Mouse (Mus musculus): ENCODE results near the gene Stxbp1. TPM values are rescaled to one million over a fixed set of nuclear protein-coding genes. Genes with fewer than 3 reads are reported as not detected.
A peak's percentile ranks its signal among the peaks of the same experiment; 100 is the strongest.

Gene Stxbp1
- total RNA-seq, 1 experiment from 2014 or later = 22.2 TPM

DNA sequence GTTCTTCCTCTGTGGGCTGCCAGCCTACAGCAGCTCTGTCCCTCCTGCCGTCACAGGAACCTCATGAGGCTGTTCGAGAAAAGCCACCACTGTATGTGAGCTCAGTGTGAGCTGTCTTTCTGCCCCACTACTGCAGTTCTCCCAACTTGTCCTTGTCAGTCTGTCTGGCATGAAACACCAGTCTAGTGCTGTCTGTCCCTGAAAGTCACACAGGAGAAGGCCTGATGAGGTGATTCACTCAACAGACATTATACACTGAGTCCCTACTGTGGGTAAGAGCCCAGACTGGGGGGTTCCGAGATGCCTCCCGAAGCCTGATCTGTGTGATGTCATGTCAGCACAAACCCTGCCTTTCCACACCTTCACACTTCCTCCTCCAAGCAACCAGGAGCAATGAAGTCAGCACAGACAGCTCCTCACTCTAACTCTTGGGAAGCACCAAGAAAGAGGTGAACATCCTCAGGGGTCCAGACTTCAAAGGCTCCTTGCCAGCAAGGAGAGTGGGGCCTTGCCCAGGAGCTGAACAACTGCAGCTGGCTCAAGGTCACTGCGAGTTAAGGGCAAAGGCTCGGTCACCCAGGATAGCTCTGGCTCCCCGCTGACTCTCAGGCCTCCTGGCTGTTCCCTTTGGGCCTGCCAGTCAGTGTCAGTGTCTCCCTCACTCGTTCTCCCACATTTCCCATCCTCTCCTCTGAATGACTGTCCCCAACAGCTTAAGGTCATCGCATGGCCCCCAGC is 8.7 kb downstream of the Stxbp1 start:
- DNase-seq = peak; percentile 16

DNA sequence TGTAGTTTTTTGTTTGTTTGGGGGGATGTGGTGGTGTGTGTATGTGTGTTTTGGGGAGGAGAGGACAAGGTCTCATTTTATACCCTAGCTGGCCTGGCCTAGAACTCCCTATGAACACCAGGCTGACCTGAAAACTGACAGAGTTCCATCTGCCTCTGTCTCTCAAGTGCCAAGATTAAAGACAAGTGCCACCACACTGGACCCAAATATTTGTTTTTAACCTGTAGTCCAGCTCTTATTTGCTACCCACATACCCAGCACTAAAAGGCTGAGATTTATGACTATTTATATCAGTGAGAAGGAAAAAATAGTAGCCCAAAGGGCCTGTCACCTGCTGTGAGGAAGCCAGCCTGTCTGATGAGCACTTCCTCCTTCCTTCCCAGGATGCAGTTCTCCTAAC is 11.5 kb downstream of the Stxbp1 start:
- DNase-seq = no peak

DNA sequence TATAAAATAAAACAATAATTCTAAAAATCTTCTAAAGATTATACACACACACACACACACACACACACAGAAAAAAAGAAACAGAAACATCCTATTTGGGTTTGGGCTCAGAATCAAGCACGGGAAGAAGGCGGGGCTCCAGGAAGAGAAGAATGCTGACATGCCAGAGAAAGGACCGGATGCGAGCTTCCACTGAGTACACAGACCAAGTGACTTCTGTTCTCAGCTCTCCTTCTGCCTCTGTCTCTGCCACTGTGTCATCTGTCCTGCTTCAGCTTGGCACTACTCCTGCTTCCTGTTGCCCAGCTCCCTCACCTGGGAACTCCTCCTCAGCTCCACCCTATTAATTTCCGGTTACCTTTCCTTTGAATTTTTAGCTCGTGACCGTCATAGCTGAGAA is 12.5 kb downstream of the Stxbp1 start:
- DNase-seq = peak; percentile 18

DNA sequence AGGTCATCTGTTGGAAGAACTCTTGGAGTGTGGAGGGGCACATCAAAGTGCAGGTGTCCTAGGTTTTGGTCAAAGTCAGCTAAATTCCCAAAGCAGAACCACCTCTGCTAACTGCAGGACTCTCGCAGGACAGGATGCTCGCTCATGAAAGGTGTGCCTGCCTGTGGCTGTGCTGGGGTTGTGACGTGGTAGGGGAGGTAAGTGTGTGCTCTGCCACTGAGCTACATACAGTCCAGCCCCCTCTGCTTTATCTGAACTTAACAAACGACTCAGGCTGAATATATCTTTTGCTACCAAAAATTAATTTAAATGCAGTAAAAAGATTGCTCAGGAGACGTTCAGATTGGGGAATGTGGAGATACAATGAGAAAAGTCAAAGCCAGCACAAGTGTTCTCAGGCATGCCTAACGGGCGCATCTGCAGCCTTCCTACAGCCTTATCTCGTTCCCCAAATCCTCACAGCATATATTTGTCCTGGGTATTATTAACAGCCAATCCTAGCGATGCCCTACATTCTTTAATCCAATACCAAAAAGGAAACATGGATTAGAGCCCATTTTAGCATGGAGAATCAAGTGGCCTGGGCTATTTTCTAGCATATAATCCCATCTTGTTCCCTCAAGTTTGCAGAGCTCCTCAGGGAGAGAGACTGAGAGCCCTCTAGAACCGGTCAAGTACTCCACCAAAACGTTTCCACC is 17.9 kb downstream of the Stxbp1 start:
- DNase-seq = no peak

DNA sequence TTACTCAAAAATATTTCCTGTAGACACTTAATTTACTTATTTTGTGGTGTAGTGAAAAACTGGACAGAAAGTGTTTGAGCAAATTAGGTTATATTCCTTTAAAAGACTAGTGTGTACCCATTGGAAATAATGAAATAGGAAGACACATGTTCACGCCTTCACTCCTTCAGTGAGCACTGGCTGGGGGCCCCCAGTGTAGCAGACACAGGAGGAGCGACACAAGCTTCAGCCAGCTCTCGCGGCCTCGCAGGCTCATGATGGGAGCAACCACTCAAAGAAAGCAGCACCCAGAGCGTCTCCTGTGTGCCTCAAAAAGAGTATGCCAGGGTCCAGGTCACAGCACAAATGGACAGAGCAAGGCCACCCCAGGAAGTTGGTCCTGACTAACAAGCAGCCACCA is 21.2 kb downstream of the Stxbp1 start:
- DNase-seq = no peak

DNA sequence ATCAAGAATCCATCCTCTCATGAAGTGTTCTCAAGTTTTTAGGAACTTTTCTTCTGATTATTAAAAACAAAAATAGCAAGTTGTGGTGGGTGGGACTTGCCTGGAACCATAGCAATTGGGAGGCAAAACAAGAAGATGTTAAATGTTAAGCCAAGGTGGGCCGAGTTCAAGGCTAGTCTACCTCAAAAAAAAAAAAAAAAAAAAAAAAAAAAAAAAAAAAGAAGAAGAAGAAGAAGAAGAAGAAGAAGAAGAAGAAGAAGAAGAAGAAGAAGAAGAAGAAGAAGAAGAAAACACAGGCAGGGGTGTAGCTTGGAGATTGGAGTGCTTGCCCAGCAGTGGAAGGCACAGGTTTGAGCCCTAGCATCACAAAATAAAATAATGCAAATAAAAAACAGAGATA is 22.3 kb downstream of the Stxbp1 start:
- DNase-seq = no peak

DNA sequence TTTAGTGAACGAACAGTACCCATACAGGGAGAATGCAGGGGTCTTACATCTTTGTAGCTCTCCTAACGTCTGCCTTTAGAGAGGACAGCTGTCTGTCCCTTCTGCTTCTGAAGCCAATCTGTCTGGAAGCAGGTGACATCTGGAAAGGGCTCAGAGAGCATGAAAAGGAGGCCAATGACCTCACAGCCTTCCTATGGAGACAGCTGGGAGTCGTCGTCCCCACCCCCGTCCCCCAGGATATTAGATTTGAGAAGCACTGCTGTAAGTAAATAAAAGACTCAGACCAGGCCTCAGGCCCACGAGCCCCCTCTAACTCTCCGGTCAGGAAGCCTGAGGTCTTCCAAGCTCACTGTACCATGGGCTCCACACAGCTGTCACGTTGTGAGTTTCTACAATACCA is 22.9 kb downstream of the Stxbp1 start:
- no peak for DNase-seq

DNA sequence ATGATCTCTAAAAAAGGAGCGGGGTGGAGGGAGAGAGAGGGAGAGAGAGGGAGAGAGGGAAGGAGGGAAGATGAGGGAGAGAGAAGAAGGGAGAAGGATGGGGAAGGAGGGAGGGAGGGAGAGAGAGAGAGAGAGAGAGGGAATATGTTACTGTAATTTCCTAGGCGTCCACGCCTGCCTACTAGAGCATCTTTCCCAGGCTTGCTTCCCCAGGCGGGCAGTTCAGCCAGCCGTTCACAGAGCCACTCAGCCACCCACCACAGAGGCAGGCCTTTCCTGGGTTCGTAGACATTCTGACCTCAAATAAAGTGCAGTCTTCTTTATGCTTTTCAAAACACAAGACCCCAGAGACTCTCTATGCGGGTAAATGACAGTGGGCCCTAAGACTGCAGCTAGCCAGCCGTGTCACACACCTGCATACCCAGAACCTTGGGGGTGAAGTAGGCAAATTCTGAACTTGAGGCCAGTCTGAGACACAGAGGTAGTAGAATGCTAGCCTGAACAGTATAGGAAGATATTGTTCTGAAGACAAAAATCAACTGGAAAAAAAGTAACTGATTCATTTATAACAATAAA is 23.4 kb downstream of the Stxbp1 start:
- no peak for DNase-seq

DNA sequence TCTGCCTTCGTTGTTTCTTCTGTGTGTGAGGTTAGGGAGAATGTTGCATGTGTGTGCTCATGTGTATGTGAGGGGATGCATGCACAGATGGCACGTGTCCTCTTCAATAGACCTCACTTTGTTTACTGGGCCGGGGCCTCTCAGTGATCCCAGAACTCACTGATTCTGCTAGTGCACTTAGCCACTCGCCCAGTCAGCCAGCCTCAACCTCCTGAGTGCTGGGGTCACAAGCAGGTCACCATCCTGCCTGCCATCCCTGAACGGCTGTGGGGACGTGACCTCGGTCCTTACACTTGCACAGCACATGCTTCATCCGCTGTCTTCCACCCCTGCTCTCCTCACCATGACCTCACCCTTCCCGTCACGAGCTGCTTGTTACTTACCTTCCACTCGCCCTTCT is 23.9 kb downstream of the Stxbp1 start:
- no peak for DNase-seq

DNA sequence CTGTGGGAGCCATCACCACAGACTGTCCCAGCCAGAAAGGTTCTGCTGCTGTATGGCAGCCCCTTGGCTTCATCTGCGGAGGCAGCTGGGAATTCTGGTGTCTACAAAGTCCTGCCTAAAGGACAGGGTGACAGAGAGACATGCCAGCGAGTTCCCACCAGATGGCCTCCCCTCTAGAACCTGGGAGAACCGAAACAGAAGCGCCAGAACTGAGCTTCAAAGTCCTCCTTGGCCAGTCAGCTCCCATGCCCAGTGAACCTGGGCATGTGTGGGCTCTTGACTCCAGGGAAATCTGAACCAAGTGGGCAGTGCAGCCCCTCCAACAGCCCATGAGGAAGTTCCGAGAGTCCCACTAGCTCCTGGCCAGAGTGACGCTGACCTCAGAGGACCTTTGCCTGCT is 24.4 kb downstream of the Stxbp1 start:
- no peak for DNase-seq

DNA sequence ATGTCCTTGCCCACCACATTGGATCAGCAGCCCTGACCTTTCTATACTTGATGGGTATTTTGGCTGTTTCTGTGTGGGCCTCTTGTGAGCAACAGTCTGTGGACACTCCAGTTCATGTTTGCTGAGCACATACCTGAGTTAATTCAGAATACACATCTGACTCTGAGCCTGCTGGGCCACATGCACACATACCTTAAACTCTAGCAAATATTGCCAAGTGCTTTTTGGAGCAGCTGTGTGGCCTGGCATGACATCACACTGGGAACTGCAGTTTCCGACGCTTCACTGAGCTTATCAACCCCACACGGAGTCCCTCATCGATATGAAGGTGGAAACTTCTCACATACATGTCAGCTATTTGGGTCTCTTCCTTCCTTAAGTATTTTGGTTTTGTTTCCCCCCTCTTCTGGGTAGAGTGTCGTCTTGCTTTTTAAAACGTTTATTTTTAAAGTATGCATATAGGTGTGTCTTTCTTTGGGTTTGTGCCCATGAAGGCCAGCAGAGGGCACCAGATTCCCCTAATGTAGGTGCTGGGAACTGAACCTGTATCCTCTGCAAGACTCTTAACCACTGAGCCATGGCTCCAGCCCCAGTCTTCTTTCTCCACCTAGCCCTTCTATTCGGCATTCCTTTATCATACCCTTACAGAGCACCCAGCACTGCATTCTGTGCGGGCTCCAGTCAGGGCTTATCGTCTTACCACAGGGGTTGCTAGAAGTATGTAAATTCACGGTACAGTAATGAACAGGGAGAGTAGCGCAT is 25.8 kb downstream of the Stxbp1 start:
- DNase-seq = peak; percentile 45

DNA sequence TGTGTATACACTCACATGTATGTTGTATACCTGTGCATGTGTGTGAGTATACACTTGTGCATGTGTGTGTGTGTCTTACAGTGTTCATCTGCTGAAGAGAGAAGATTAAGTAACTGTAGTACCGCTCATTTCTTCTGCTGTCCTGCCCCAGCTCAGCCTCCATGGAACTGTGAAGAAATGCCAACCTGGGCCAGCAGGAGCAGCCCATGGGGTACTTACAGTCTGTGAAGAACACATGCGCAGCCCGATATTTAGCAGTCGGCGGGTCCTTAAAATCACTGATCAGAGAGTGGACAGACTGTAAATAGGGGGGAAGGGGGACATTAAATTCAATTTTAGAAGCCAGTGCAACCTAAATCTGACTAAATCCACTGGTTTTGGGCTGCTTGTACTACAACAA is 28.8 kb downstream of the Stxbp1 start:
- no peak for DNase-seq

DNA sequence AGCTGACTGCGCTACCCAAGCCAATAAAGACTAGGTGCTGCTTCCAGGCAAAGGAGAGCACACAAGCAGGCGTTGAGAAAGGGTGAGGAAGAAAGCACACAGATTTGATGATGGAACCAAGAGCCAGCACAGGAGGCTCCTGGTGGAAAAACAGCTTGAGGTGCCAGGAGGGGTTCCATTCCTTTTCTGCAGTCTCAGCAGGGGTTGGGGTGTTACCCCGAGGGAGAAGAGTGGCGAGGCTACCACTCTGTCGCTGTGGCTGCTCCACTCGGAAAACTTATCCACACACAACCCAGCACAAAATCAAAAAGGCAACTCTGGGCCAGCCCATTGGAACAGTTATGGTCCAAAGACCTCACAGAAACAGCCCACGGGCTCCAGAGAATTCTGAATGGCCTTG is 29.5 kb downstream of the Stxbp1 start:
- no peak for DNase-seq

DNA sequence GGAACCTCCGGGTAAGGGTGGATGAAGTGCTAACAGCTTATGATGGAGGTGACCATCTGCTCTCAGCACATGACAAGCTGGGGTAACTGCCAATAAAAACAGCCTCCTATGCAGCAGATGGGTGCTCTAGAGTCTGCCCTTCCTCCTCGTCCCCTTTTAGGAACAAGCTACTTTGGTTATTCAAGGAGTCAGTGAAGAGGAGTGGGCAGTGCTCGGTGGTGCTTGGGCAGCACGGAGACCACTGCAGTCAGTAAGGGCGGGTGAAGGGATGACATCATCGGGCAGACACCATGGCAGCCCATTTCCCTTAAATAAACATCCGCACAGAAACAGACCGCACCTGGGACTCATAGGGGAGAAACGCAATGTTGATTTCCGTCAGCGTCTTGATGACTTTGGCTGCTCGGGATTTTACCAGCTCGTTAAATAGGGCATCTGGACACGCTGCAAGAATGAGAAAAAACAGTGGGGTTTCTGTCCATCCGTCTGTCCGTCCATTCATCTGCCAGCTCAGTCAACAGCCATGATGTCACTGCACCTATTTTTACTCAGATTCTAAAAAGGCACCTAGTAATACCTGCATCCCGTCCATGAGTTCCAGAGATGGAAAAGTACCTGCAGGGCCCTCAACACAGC is 30.0 kb downstream of the Stxbp1 start:
- no peak for DNase-seq

DNA sequence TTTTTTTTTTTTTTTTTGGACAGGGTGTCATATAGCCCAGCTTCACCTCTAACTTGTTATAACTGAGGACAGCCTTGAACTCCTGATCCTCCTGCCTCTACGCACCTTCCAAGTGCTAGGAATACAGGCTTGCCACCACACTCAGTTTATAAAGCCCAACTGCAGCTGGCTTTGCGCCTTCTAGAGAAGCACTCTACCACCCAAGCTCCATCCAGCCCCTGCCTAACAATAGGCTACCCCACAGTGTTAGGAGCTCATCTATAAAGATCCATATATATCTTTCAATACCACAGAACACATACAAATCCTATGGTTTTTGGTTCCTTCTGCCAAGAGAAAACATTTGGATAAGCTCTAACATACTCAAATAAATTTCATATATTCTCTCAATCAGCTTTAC is 30.5 kb downstream of the Stxbp1 start:
- no peak for DNase-seq

DNA sequence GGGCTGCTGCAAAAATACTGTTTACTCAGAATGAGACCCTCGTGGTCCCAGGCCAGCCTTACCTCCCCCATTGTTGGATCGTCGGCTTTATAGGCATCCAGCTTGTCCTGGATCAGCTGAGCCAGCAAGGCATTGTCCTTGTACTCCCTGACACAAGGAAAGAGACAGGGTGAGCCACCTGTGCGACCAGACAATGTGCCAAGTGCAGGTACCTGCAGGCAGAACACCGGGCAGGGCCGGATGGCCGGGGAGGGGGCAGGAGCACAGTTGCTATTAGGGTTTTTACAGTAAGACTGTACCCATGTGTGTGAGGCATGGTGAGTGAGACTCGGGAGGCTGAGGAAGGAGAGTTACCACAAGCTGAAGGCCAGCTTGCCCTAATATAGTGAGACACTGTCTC is 35.1 kb downstream of the Stxbp1 start:
- DNase-seq = no peak

DNA sequence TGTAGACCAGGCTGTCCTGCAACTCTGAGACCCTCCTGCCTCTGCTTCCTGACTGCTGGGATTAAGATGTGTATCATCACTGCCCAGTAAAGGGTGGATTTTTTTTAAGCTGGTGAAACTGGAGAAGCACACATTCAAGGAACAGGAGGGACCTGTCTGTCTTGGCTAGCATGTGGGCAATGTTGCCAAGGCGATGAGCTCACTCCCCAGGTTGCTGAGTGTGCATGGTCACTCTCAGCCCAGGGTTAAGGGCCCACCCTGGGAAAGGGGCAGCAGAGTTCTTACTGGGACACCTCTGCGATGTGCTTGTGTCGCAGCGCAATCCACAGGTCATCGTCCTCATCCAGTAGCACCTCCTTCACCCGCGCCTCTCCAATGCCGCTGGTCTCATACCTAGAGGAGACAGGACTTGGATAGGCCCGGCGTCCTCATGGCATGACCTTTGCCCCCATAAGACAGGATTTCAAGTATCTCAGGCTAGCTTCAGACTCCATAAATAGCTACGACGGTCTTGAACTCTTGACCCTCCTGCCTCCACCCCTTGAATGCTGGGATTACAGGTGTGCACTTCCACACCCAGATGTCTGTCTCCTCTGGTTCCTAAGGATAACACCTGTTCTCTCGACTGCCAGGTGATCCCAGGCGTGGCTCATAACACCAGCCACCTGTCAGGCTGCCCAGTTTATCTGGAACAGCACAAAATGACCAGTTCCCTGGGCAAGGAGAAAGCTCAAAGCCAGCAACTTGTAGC is 38.1 kb downstream of the Stxbp1 start:
- no peak for DNase-seq

DNA sequence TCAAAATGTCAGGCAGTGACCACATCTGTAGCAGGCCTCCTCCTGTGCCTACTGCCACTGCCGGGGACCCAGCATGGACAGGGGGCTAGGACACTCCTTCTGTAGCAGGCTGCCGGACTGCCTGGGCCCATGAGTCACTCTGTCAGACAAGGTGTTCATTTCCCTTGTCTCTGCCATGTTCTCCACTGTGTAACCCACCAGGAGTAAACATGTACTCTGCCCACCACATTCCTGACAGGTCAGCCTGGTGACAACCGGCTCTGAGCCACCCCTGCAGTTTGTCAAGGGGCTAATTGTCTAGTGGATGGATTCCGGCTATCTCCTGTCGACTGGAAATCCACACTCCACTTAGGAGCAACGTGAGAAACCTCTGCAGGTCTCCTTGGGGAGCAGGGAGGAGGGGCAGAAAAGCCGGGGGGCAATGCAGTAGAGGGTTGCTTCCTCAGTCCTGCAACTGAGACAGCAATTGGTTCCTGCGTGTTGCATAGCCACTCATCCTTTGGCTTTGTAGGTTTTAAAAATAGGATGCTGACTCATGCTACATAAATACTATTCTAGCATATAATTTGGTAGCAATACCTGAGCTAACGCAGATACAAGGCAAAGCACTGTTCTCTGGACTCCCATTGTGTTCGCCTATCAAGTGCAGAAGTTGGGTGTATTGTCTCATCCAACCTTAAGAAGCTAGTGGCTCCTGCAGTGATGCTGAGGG is 48.6 kb downstream of the Stxbp1 start:
- no peak for DNase-seq

DNA sequence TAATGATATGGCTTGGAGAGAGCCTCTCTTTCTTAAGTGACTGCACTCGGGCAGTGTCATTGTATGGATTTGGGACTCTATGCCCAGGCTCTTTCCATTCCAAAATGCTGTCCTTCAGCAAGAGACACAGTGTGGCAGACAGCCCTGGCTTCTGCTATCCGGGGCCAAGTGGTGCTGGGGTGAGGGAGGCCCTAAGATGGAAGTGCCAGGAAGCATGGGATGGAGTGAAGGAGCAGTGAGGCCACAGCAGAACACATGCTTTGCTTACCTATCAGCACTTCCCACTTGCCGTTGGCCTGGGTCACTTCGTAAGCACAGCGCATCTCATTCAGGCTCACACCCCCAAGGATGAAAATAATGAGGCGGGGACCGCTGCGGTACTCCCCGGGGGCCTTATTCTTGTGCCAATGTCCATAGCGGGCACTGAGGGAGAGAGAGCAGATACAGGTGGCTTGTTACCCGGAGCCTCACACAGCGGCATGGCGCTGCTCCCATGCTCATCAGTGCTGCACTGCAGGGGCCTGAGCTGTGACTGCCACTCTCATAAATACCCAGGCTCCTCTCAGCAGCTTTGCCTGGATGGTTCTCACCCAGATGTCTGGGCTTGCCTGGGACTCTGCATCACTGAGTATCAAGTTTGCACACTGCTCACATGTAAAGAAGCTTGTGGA is 51.2 kb downstream of the Stxbp1 start:
- no peak for DNase-seq

DNA sequence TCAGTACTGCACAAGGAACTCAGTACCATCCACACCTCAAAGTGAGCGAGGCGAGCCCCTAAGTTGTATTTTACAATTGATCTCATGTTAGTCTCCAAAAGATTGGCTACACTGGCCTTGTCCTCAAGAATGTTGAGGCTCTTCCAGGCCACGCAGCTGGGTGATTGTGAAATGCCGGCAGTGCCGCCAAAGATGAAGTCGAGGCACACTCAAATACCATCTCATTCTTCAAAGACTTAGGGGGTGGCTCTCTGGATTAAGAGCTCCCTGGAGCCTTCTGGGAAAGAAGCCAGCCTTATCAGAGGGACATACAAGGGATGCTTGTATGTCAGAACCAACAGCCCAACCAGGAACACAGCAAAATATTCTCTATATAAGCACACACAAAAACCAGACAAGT is 55.7 kb downstream of the Stxbp1 start:
- no peak for DNase-seq

DNA sequence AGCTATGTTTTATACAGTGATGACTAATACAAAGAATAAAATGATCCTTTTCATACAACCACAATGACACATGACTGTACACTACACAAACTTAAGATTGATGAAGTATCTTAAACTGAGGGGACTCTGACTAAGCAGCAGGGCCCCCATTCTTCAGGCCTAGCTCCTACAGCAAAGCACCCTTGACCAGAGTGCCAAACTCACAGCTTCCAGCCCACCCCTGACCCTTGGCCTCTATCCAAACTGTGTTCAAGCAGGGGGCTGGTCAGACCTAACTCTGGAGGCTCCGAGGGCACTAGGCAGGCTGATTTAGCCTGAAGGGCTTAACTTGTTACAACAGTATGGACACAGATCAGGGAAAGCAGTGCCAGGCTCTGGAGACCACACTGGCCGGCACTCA is 58.5 kb downstream of the Stxbp1 start:
- DNase-seq = no peak

All from adrenal gland, postnatal 25 days (tissue).